Mouse (Mus musculus) heart, embryonic 13.5 days (tissue): ENCODE data around the gene Prickle2. TPM values are rescaled to one million over a fixed set of nuclear protein-coding genes. Genes with fewer than 3 reads are reported as not detected.

Experiments
- ATAC-seq: fragments of 200-750 bp; cut with Nextera tagmentation; 2 replicates; pipeline ENCODE4 v1.8.0; 2017; ENCODE audit warnings: moderate TSS enrichment; ENCODE audit not compliant: insufficient number of reproducible peaks, low FRiP score, low TSS enrichment; ENCODE audit errors: extremely low read depth
- H3K27ac ChIP-seq: fragments of 300-500 bp; sonication (generic); replicated peaks from 2 replicates; pipeline ENCODE4 v1.5.1; 2015; ENCODE audit warnings: moderate library complexity, mild to moderate bottlenecking, inconsistent platforms
- H3K27me3 ChIP-seq: fragments of 300-500 bp; sonication (generic); replicated peaks from 2 replicates; pipeline ENCODE4 v1.6.1; 2015; ENCODE audit warnings: mild to moderate bottlenecking, inconsistent platforms
- H3K36me3 ChIP-seq: fragments of 300-500 bp; sonication (generic); 2 replicates; pipeline ENCODE4 v1.6.1; 2015; ENCODE audit warnings: mild to moderate bottlenecking, inconsistent platforms
- H3K4me1 ChIP-seq: fragments of 300-500 bp; sonication (generic); 2 replicates; pipeline ENCODE4 v1.6.1; 2015; ENCODE audit warnings: inconsistent platforms
- H3K4me2 ChIP-seq: fragments of 300-500 bp; sonication (generic); 2 replicates; pipeline ENCODE4 v1.6.1; 2015; ENCODE audit warnings: inconsistent platforms, mild to moderate bottlenecking, moderate library complexity
- H3K4me3 ChIP-seq: fragments of 300-500 bp; sonication (generic); 2 replicates; pipeline ENCODE4 v1.5.1; 2015; ENCODE audit warnings: moderate library complexity, mild to moderate bottlenecking, inconsistent platforms
- H3K9ac ChIP-seq: fragments of 300-500 bp; sonication (generic); 2 replicates; pipeline ENCODE4 v1.6.1; 2015; ENCODE audit warnings: inconsistent platforms, mild to moderate bottlenecking, moderate library complexity
- H3K9me3 ChIP-seq: fragments of 300-500 bp; sonication (generic); 2 replicates; pipeline ENCODE4 v1.6.1; 2016; ENCODE audit warnings: inconsistent platforms
- WGBS: fragments of 180-500 bp; shearing (Covaris S2); methylation state at CpG from one replicate; pipeline ENCODE4 v1.1.7; 2015; ENCODE audit warnings: mixed read lengths; 5-methylcytosine and 5-hydroxymethylcytosine counted together
- polyA plus RNA-seq: library from polyadenylated mRNA; unstranded; fragments of >200 nt; fragmentation: Nextera tagmentation; extraction: Ambion mirVana; gene quantifications from 2 replicates; pipeline ENCODE4 v1.2.1, GENCODE M21; 2015

Gene Prickle2
- polyA plus RNA-seq, 1 experiment from 2014 or later, result 5.4 TPM

GRCm38 (mm10) chr6:92584026-92584425 is 121.9 kb downstream of the Prickle2 start:
- 15% methylated on average over 1 of the region's 1 CpGs for WGBS
- no peak overlapping the region for H3K27ac ChIP-seq
- H3K4me2 ChIP-seq, result no peak overlapping the region
- H3K27me3 ChIP-seq, result no peaks in the 10 kb centered on the region
- peaks cover 6% of the 10 kb centered on the region for H3K4me1 ChIP-seq
- 0 out of 2 replicates have a peak, but pooled peaks cover 3% of the 10 kb centered on the region for H3K9me3 ChIP-seq
- ATAC-seq, result no peak
- H3K36me3 ChIP-seq, result no peaks in the 10 kb centered on the region
- no peak overlapping the region for H3K4me3 ChIP-seq
- H3K9ac ChIP-seq, result no peak overlapping the region

DNA sequence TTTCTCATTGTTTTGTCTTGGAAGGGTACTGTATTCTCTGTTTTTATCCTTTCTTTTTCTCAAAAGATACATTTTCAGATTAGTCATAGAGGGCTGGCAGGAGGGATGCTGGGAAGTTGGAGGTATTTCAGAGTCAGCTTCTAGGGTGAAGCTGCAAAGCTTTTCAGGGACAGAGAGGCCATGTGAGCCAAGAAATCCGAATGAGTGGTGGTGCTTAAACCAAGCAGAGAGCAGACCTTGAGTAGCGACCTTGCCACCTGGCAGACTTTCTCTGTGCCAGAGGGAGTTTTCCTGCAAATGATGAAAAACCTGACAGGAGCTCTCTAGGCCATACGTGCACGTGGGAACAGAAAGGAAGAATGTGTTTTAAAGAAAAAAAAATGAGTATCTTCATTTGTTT is 130.7 kb downstream of the Prickle2 start:
- H3K4me3 ChIP-seq, result no peak overlapping the region
- H3K4me1 ChIP-seq, result peaks cover 2% of the 10 kb centered on the region
- no peaks in the 10 kb centered on the region for H3K36me3 ChIP-seq
- 71% methylated on average over 4 of the region's 4 CpGs for WGBS
- H3K27me3 ChIP-seq, result no peaks in the 10 kb centered on the region
- ATAC-seq, result no peak
- no peaks in the 10 kb centered on the region for H3K9me3 ChIP-seq
- no peak overlapping the region for H3K9ac ChIP-seq
- no peak overlapping the region for H3K4me2 ChIP-seq
- H3K27ac ChIP-seq, result no peak overlapping the region

GRCm38 (mm10) chr6:92572139-92572538 is 133.8 kb downstream of the Prickle2 start:
- no peak for ATAC-seq
- H3K36me3 ChIP-seq, result no peaks in the 10 kb centered on the region
- H3K9ac ChIP-seq, result no peak overlapping the region
- no peaks in the 10 kb centered on the region for H3K27me3 ChIP-seq
- H3K4me3 ChIP-seq, result no peak overlapping the region
- no peak overlapping the region for H3K27ac ChIP-seq
- 67% methylated on average over 3 of the region's 3 CpGs for WGBS
- no peaks in the 10 kb centered on the region for H3K9me3 ChIP-seq
- peaks cover 6% of the 10 kb centered on the region for H3K4me1 ChIP-seq
- H3K4me2 ChIP-seq, result no peak overlapping the region

- H3K9ac ChIP-seq, result no peak overlapping the region
- no peak overlapping the region for H3K4me3 ChIP-seq
- 24% methylated on average over 7 of the region's 7 CpGs for WGBS
- H3K9me3 ChIP-seq, result no peaks in the 10 kb centered on the region
- no peak overlapping the region for H3K27ac ChIP-seq
- ATAC-seq, result no peak
- H3K36me3 ChIP-seq, result no peaks in the 10 kb centered on the region
- H3K27me3 ChIP-seq, result no peaks in the 10 kb centered on the region
- H3K4me2 ChIP-seq, result no peak overlapping the region
- peaks cover 6% of the 10 kb centered on the region for H3K4me1 ChIP-seq
These were observed 135.9 kb downstream of the Prickle2 start for GRCm38 (mm10) chr6:92570090-92570489.

- 70% methylated on average over 4 of the region's 4 CpGs for WGBS
- no peak for ATAC-seq
- no peak overlapping the region for H3K4me3 ChIP-seq
- no peak overlapping the region for H3K27ac ChIP-seq
- H3K36me3 ChIP-seq, result no peaks in the 10 kb centered on the region
- no peak overlapping the region for H3K4me2 ChIP-seq
- H3K27me3 ChIP-seq, result no peaks in the 10 kb centered on the region
- no peaks in the 10 kb centered on the region for H3K9me3 ChIP-seq
- H3K9ac ChIP-seq, result no peak overlapping the region
- H3K4me1 ChIP-seq, result peaks cover 6% of the 10 kb centered on the region
These were observed 136.7 kb downstream of the Prickle2 start for GRCm38 (mm10) chr6:92569283-92569682.

DNA sequence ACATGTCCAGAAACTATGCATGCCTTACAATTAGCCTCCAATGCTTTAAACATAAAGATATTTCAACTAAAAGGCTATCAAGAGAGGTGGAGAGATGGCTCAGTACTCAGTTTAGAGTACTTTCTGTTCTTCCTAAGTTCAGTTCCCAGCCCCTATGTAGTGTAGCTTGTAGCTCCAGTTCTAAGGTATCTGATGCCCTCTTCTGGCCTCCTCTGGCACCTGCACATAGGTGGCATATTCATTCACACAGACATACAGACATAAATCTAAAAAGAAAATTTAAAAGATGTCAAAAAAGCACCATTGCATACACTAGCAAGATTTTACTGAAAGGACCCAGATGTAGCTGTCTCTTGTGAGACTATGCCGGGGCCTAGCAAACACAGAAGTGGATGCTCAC is 146.7 kb downstream of the Prickle2 start:
- no peaks in the 10 kb centered on the region for H3K9me3 ChIP-seq
- no peaks in the 10 kb centered on the region for H3K27me3 ChIP-seq
- 86% methylated on average over 1 of the region's 1 CpGs for WGBS
- H3K9ac ChIP-seq, result no peak overlapping the region
- H3K36me3 ChIP-seq, result no peaks in the 10 kb centered on the region
- 0 out of 2 replicates have a peak, but pooled peaks cover 6% of the 10 kb centered on the region for H3K4me1 ChIP-seq
- H3K4me3 ChIP-seq, result no peak overlapping the region
- no peak overlapping the region for H3K27ac ChIP-seq
- ATAC-seq, result no peak
- no peak overlapping the region for H3K4me2 ChIP-seq

DNA sequence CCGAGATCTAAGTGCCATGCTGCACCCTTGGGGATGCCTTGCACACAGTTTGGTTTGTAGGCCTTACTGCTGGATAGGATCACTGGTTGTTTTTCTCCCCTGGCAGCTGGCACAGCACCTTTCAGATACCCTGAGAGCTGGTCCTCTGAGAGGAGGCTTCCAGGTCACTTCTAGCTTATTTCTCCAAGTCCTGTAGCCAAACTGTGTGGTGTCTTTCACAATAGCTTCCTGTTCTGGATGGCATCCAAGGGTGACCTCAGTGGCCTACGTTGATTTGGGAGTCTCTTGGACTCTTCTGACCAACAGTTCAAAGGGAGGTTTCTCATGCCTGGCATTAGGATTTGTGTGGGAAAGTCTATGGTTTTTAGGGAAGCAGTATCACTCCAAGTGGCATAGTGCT is 150.3 kb downstream of the Prickle2 start:
- no peak overlapping the region for H3K4me2 ChIP-seq
- H3K9ac ChIP-seq, result no peak overlapping the region
- no peak for ATAC-seq
- H3K36me3 ChIP-seq, result no peaks in the 10 kb centered on the region
- no peak overlapping the region for H3K27ac ChIP-seq
- no peaks in the 10 kb centered on the region for H3K9me3 ChIP-seq
- 0 out of 2 replicates have a peak, but pooled peaks cover 6% of the 10 kb centered on the region for H3K4me1 ChIP-seq
- no peaks in the 10 kb centered on the region for H3K27me3 ChIP-seq
- H3K4me3 ChIP-seq, result no peak overlapping the region
- 42% methylated on average over 2 of the region's 2 CpGs for WGBS

GRCm38 (mm10) chr6:92553086-92553485 is 152.9 kb downstream of the Prickle2 start:
- H3K4me3 ChIP-seq, result no peak overlapping the region
- no peaks in the 10 kb centered on the region for H3K9me3 ChIP-seq
- 66% methylated on average over 4 of the region's 4 CpGs for WGBS
- 0 out of 2 replicates have a peak, but pooled peaks cover 6% of the 10 kb centered on the region for H3K4me1 ChIP-seq
- no peak overlapping the region for H3K4me2 ChIP-seq
- no peak for ATAC-seq
- no peaks in the 10 kb centered on the region for H3K36me3 ChIP-seq
- H3K27ac ChIP-seq, result no peak overlapping the region
- no peak overlapping the region for H3K9ac ChIP-seq
- no peaks in the 10 kb centered on the region for H3K27me3 ChIP-seq

- WGBS, result 71% methylated on average over 8 of the region's 8 CpGs
- no peaks in the 10 kb centered on the region for H3K9me3 ChIP-seq
- no peaks in the 10 kb centered on the region for H3K36me3 ChIP-seq
- no peaks in the 10 kb centered on the region for H3K4me1 ChIP-seq
- no peak overlapping the region for H3K4me3 ChIP-seq
- ATAC-seq, result no peak
- H3K27ac ChIP-seq, result no peak overlapping the region
- no peak overlapping the region for H3K9ac ChIP-seq
- no peak overlapping the region for H3K4me2 ChIP-seq
- no peaks in the 10 kb centered on the region for H3K27me3 ChIP-seq
These were observed 156.7 kb downstream of the Prickle2 start for GRCm38 (mm10) chr6:92549246-92549645.

DNA sequence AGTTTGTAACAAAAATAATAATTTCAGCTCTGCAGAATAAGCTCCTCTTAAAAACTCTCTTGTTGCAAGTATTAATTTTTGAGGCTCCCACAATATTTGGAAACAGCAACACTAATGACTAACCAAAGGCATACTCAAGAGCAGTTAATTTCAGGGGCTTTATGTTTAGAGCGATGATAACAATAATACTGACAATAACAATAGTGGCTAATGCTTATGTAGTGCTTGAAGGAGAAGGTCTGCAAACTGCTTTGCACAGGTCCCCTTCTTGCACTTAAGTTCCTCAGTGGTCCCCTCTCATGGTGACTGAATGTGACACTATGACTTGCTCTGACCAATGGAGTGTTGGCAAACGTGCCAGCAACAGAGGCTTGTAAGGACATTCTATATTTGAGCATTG is 160.8 kb downstream of the Prickle2 start:
- no peak overlapping the region for H3K27ac ChIP-seq
- no peaks in the 10 kb centered on the region; the same call in 1 of the 2 replicates for H3K4me1 ChIP-seq
- ATAC-seq, result no peak
- H3K4me2 ChIP-seq, result no peak overlapping the region
- H3K4me3 ChIP-seq, result no peak overlapping the region
- no peak overlapping the region for H3K9ac ChIP-seq
- H3K36me3 ChIP-seq, result no peaks in the 10 kb centered on the region
- H3K27me3 ChIP-seq, result no peaks in the 10 kb centered on the region
- no peaks in the 10 kb centered on the region for H3K9me3 ChIP-seq
- WGBS, result 81% methylated on average over 2 of the region's 2 CpGs

DNA sequence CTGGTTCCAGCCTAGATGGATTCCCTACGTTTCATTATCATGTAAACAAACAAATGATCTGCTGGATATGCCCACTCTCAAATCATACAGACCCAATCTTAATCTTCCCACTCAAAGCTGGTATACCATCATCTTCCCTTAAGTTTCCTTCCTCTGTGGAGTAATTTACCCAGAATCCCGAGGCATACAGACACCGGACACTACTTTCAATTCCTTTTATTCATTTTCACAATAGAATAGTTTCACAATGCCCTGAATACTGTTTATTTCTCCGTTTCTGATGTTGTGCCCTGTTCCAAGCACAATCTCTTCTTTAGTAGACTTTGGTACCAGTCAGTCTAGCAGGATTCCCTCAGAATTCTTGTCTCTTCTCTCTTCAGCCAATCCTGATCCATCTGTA is 162.1 kb downstream of the Prickle2 start:
- no peak overlapping the region for H3K4me3 ChIP-seq
- no peaks in the 10 kb centered on the region; the same call in 1 of the 2 replicates for H3K4me1 ChIP-seq
- no peak overlapping the region for H3K27ac ChIP-seq
- no peaks in the 10 kb centered on the region for H3K9me3 ChIP-seq
- ATAC-seq, result no peak
- no peaks in the 10 kb centered on the region for H3K27me3 ChIP-seq
- H3K4me2 ChIP-seq, result no peak overlapping the region
- no peak overlapping the region for H3K9ac ChIP-seq
- 72% methylated on average over 4 of the region's 4 CpGs for WGBS
- H3K36me3 ChIP-seq, result no peaks in the 10 kb centered on the region

GRCm38 (mm10) chr6:92542402-92543101 is 163.4 kb downstream of the Prickle2 start:
- Histone ChIP-seq H3K4me1 (no peaks in the 10 kb centered on the region; the same call in 1 of the 2 replicates), H3K4me2 (no peak overlapping the region), H3K27me3 (no peaks in the 10 kb centered on the region), H3K9ac (no peak overlapping the region), H3K4me3 (no peak overlapping the region), H3K9me3 (no peaks in the 10 kb centered on the region), H3K27ac (peak overlapping the region; percentile 39; the same call in 1 of the 2 replicates), H3K36me3 (no peaks in the 10 kb centered on the region)
- 55% methylated on average over 5 of the region's 5 CpGs for WGBS
- ATAC-seq, result peak; percentile 61; the same call in 1 of the 2 replicates
